Mouse (Mus musculus) erythroblast, embryonic 14.5 days (primary cell): ENCODE measurements around the gene Tnr.

Source experiments
- GATA1 ChIP-seq: IDR thresholded peaks from 2 replicates; pipeline ENCODE4 v1.6.1; 2012; ENCODE audit warnings: low read length, inconsistent platforms, mixed read lengths
- TAL1 ChIP-seq: IDR thresholded peaks from 3 replicates; pipeline ENCODE4 v1.6.1; 2012; ENCODE audit warnings: low read length, inconsistent platforms, mixed read lengths

DNA sequence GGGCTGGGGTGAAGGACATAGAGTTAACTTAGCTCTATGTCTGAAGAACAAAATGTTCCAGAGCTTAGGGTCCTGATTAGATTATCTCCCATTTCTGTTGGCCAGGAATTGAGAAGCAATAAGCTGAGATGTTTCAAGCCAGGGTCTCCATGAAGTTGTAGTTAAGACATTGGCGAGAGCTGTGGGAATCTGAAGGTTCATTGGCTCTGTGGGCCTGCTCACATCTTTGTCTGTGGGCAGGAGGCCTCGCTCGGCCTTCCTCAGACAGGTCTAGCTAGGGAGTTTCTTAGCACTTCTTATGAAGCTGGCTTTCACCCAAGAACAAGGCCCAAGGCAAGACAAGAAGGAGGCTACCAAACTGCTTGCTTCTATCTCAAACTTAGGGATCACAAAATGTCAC, 48.4 kb downstream of the Tnr start:
- TF ChIP-seq TAL1 (no peak), GATA1 (no peak)
